Mouse (Mus musculus): Measurements from ENCODE around the gene Lrrc4b.

DNA sequence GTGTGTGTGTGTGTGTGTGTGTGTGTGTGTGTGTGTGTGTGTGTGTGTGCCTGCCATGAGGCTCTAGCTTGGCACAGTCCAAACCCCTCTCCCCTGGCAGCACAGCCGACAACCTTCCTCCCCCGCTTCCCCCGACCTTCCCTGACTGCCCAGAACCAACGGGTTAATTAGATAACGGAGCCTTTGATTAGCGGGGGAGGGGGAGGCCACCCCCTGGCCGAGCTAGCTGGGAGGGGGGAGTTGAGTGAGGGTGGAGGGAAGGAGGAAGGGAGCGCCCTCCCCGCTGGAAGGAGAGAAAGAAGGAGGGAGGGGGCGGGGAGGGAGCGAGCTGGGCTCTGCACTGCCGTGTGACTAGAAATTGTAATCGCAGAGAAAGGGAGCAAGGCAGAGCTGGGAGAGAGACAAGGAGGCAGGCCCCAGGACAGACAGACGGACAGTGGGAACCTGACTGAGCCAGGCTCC is 12.9 kb downstream of the Lrrc4b start:
- peak; percentile 35; the same call in 1 of the 2 replicates for TF ChIP-seq POLR2A (IDR thresholded peaks at IDR 0.05; ENCODE audit: borderline replicate concordance, extremely low read depth, insufficient read depth, insufficient read length, poor library complexity, severe bottlenecking)
- no peak for TF ChIP-seq CTCF (IDR thresholded peaks at IDR 0.05; ENCODE audit: borderline replicate concordance, extremely low read depth, insufficient read depth, insufficient read length)
